8 mouse cellular contexts compared by ENCODE assay signal in genomic region chr11:116488693-116489375, GRCm38 (mm10). TPM values are rescaled to one million over a fixed set of nuclear protein-coding genes. Genes with fewer than 3 reads are reported as not detected.
DNase-seq lines count a peak whose midpoint lies in the region; ATAC-seq and TF ChIP-seq lines count a peak whose summit lies in the region.

No protein-coding gene starts in this region.

- H3K9ac ChIP-seq in heart, embryonic 16.5 days (ENCODE audit: low read length): peak overlapping the region; percentile 84; the same call in 1 of the 2 replicates
- peak overlapping the region; percentile 88 for H3K9ac ChIP-seq in forebrain, embryonic 15.5 days (replicated peaks)
- H3K9ac ChIP-seq in liver, postnatal 0 days (replicated peaks): peak overlapping the region; percentile 86; the same call in 1 of the 2 replicates

- 72% methylated on average over 14 of the region's 14 CpGs for WGBS in heart, embryonic 16.5 days
- 70% methylated on average over 14 of the region's 14 CpGs for WGBS in forebrain, embryonic 15.5 days
- 67% methylated on average over 14 of the region's 14 CpGs for WGBS in liver, postnatal 0 days (ENCODE audit: insufficient replicate concordance)

- peak; percentile 87 for TF ChIP-seq CTCF in E14TG2a.4 (conservative IDR thresholded peaks at IDR 0.05; ENCODE audit: low read length)
- peak; percentile 64 for TF ChIP-seq CTCF in liver, postnatal 0 days (IDR thresholded peaks at IDR 0.05; ENCODE audit: low read depth)

- DNase-seq in heart, postnatal 25 days (ENCODE audit: low spot score): no peak
- no peak for DNase-seq in liver, postnatal 0 days
- no peak for DNase-seq in Muller cell, postnatal 12 days (ENCODE audit: inconsistent ontology term)
- DNase-seq in frontal cortex, adult 2 months (ENCODE audit: extremely low spot score in 1 of 2, low spot score in 1 of 2): no peak

- intact Hi-C loops in heart, postnatal 25 days (cut with DNase I): loop anchor here (10.0 kb wide), 1 partner anchor 46 kb away; the partner anchor contains the start of gene Sphk1

- H3K27me3 ChIP-seq in heart, embryonic 16.5 days (ENCODE audit: control insufficient read depth, insufficient read depth, low read length): no peaks in the 10 kb centered on the region
- H3K27me3 ChIP-seq in E14TG2a.4 (ENCODE audit: insufficient read depth, low read length): no peaks in the 10 kb centered on the region
- H3K27me3 ChIP-seq in forebrain, embryonic 15.5 days: no peaks in the 10 kb centered on the region
- H3K27me3 ChIP-seq in liver, postnatal 0 days (ENCODE audit: insufficient read depth, low read length): no peaks in the 10 kb centered on the region

- H3K4me1 ChIP-seq in heart, embryonic 16.5 days (ENCODE audit: control insufficient read depth, insufficient read depth, low read length): peaks cover 7% of the 10 kb centered on the region
- H3K4me1 ChIP-seq in E14TG2a.4 (replicated peaks; ENCODE audit: low read depth, low read length): peaks cover 67% of the 10 kb centered on the region
- peaks cover 14% of the 10 kb centered on the region for H3K4me1 ChIP-seq in forebrain, embryonic 15.5 days
- peaks cover 16% of the 10 kb centered on the region for H3K4me1 ChIP-seq in liver, postnatal 0 days (ENCODE audit: insufficient read depth)

- no peak overlapping the region for H3K27ac ChIP-seq in heart, embryonic 16.5 days (ENCODE audit: low read length)
- no peak overlapping the region for H3K27ac ChIP-seq in forebrain, embryonic 15.5 days (replicated peaks)
- H3K27ac ChIP-seq in liver, postnatal 0 days (ENCODE audit: low read depth): peak overlapping the region; percentile 88; the same call in 1 of the 2 replicates

- no peak for TF ChIP-seq EP300 in liver, postnatal 0 days (IDR thresholded peaks at IDR 0.05; ENCODE audit: low read depth)

- H3K9me3 ChIP-seq in heart, embryonic 16.5 days (replicated peaks; ENCODE audit: control insufficient read depth, low read length): 0 out of 2 replicates have a peak, but pooled peaks cover 2% of the 10 kb centered on the region
- no peaks in the 10 kb centered on the region for H3K9me3 ChIP-seq in E14TG2a.4 (ENCODE audit: low read length)
- H3K9me3 ChIP-seq in forebrain, embryonic 15.5 days: no peaks in the 10 kb centered on the region
- H3K9me3 ChIP-seq in liver, postnatal 0 days (ENCODE audit: low read length): no peaks in the 10 kb centered on the region

- ATAC-seq in heart, embryonic 16.5 days (replicated peaks; ENCODE audit: extremely low read depth, insufficient read depth, low FRiP score): no peak
- no peak for ATAC-seq in forebrain, embryonic 15.5 days (replicated peaks)
- ATAC-seq in liver, postnatal 0 days: no peak
- ATAC-seq in frontal cortex, adult (ENCODE audit: low TSS enrichment): no peak

- H3K4me3 ChIP-seq in heart, embryonic 16.5 days (ENCODE audit: low read length): peak overlapping the region; percentile 81
- peak overlapping the region; percentile 99 for H3K4me3 ChIP-seq in E14TG2a.4 (replicated peaks; ENCODE audit: low read length)
- H3K4me3 ChIP-seq in forebrain, embryonic 15.5 days: peak overlapping the region; percentile 70
- peak overlapping the region; percentile 83 for H3K4me3 ChIP-seq in liver, postnatal 0 days (ENCODE audit: low read depth, low read length)

- H3K4me2 ChIP-seq in heart, embryonic 16.5 days (ENCODE audit: low read depth, low read length): peak overlapping the region; percentile 71
- H3K4me2 ChIP-seq in forebrain, embryonic 15.5 days (replicated peaks): peak overlapping the region; percentile 55
- peak overlapping the region; percentile 95 for H3K4me2 ChIP-seq in liver, postnatal 0 days (ENCODE audit: low read depth, low read length)

- peaks cover 27% of the 10 kb centered on the region for H3K36me3 ChIP-seq in heart, embryonic 16.5 days (ENCODE audit: control insufficient read depth, insufficient read depth)
- peaks cover 42% of the 10 kb centered on the region for H3K36me3 ChIP-seq in E14TG2a.4 (ENCODE audit: insufficient read depth, low read length)
- H3K36me3 ChIP-seq in forebrain, embryonic 15.5 days: peaks cover 21% of the 10 kb centered on the region
- H3K36me3 ChIP-seq in liver, postnatal 0 days (replicated peaks; ENCODE audit: insufficient read depth, low read length): peaks cover 16% of the 10 kb centered on the region

RNA-seq across cellular contexts. Expression of gene Prpsap1, which starts 5.2 kb away (rescaled TPM):
- polyA plus RNA-seq in heart, embryonic 16.5 days (2015; fragmentation: Nextera tagmentation; extraction: Ambion mirVana): 98.6 and 99.1 TPM in 2 replicates
- 10 to 100 TPM; 33.2 to 35.1 TPM for total RNA-seq in heart, postnatal 25 days (2021)
- 193 and 201 TPM in 2 replicates for polyA plus RNA-seq in forebrain, embryonic 15.5 days (2015; fragmentation: Nextera tagmentation; extraction: Ambion mirVana)
- 64.4 and 67.4 TPM in 2 replicates for polyA plus RNA-seq in liver, postnatal 0 days (2015; fragmentation: Nextera tagmentation; extraction: Ambion mirVana)
- polyA plus RNA-seq in frontal cortex, adult 2 months (2012; rRNA removed): 114 and 119 TPM in 2 replicates

RNA-seq across cellular contexts. Expression of gene Qrich2, which starts 22.8 kb away (rescaled TPM):
- polyA plus RNA-seq in heart, embryonic 16.5 days (2015; fragmentation: Nextera tagmentation; extraction: Ambion mirVana): 0.07 TPM in 1 of 2 replicates, not detected in the other
- total RNA-seq in heart, postnatal 25 days (2021): not detected
- polyA plus RNA-seq in forebrain, embryonic 15.5 days (2015; fragmentation: Nextera tagmentation; extraction: Ambion mirVana): not detected in 2 replicates
- 0.06 TPM in 1 of 2 replicates, not detected in the other for polyA plus RNA-seq in liver, postnatal 0 days (2015; fragmentation: Nextera tagmentation; extraction: Ambion mirVana)
- 0.04 TPM in 1 of 2 replicates, not detected in the other for polyA plus RNA-seq in frontal cortex, adult 2 months (2012; rRNA removed)

RNA-seq across cellular contexts. Expression of gene Sphk1, which starts 41.9 kb away (rescaled TPM):
- 3.6 and 4.5 TPM in 2 replicates for polyA plus RNA-seq in heart, embryonic 16.5 days (2015; fragmentation: Nextera tagmentation; extraction: Ambion mirVana)
- total RNA-seq in heart, postnatal 25 days (2021): 1 to 10 TPM; 1.4 to 1.9 TPM
- polyA plus RNA-seq in forebrain, embryonic 15.5 days (2015; fragmentation: Nextera tagmentation; extraction: Ambion mirVana): 2.2 and 2.4 TPM in 2 replicates
- polyA plus RNA-seq in liver, postnatal 0 days (2015; fragmentation: Nextera tagmentation; extraction: Ambion mirVana): 15.5 and 17.4 TPM in 2 replicates
- polyA plus RNA-seq in frontal cortex, adult 2 months (2012; rRNA removed): 13.7 and 17.6 TPM in 2 replicates

RNA-seq across cellular contexts. Expression of gene Ubald2, which starts 54.9 kb away (rescaled TPM):
- polyA plus RNA-seq in heart, embryonic 16.5 days (2015; fragmentation: Nextera tagmentation; extraction: Ambion mirVana): 29.2 and 35.4 TPM in 2 replicates
- total RNA-seq in heart, postnatal 25 days (2021): 10 to 100 TPM; 36.7 to 37.9 TPM
- 58.8 and 59.5 TPM in 2 replicates for polyA plus RNA-seq in forebrain, embryonic 15.5 days (2015; fragmentation: Nextera tagmentation; extraction: Ambion mirVana)
- 29.2 and 29.8 TPM in 2 replicates for polyA plus RNA-seq in liver, postnatal 0 days (2015; fragmentation: Nextera tagmentation; extraction: Ambion mirVana)
- polyA plus RNA-seq in frontal cortex, adult 2 months (2012; rRNA removed): 58.7 TPM in 2 replicates
